Mouse (Mus musculus): ENCODE results near the gene Edn2.

Edn2 gene

DNA sequence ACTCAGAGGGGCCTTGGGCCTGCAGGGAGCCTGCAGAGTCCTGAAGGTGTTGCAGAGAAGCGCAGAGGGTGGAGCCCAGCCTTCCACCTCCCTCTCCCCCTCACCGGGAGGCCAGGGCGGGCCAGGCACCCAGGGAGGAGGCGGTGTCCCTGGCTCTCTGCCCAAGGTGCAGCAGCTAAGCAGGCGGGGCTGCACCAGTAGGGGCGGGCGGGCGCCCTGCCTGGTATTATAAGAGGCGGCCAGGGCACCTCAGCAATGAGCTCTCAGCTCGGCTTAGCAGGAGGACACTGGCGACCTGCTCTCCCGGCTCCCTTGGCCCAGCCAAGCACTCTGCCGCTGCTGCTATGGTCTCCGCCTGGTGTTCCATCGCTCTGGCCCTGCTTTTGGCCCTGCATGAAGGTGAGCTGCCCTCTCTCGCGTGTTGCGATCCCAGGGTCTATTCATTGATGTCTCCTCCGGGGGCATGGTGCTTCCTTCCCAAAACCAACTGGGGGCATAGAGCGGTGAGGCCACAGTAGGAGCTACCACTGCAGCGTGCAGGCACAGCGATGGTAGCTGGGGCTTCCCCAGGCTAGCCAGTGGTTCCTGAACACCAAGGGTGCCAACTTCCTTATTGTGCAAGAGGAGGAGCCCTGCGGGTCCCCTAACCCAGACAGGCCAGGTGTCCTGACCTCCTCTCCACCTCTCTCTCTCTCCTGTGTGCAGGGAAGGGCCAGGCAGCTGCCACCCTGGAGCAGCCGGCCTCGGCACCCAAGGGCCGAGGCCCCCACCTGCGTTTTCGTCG, at the start of gene Edn2:
TSS of gene Edn2 (plus strand) at position 41 of the 784 bp plus-strand sequence.
- peak; percentile 79 to 82 for DNase-seq (ENCODE audit: low spot score in 2 of 2)

- no peak for DNase-seq (ENCODE audit: low spot score in 2 of 2)
Observed at GRCm38 (mm10) chr4:120115516-120115915, 45.5 kb upstream of the Edn2 start.

DNA sequence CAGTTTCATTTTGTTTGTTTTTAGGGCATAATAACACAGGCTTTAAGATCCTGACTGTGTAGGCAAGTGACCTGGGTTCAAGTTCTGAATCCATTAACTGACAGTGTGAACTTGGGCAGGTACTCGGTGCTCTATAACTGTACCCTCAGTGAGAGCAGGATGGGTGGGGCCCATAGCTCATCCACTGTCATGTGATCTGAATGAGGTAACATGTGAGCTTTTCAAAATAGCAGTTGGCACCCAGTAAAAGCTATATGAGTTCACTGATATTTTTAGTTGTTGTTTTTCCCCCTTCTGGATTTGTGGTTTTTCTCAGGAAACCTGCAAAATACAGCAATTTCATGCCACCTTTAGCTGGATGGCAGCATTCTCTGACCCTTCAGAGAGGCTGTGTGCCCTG, 44.7 kb upstream of the Edn2 start:
- no peak for DNase-seq (ENCODE audit: low spot score in 2 of 2)

GRCm38 (mm10) chr4:120120276-120120675, 40.7 kb upstream of the Edn2 start:
- DNase-seq (ENCODE audit: low spot score in 2 of 2) = peak; percentile 47 to 67

DNA sequence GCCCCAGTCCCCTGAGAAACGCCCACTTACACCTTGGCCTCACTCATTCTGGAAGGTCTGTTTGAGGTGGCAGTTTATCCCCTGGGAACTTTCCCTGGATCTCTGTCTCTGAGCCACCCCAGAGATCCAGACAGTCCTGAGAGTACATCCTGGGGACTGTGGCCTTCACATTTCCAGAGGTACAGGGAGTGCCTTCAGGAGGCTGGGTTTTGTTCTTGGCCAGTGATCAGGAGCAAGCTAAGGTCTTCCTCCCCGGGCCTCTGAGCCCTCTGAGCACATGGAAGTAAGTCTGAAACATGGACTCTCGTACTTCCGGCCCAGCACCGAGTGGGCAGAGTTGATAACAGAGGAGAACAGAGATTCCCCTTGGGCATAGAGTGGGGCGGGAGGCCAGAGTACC, 36.4 kb upstream of the Edn2 start:
- DNase-seq (ENCODE audit: low spot score in 2 of 2) = no peak

GRCm38 (mm10) chr4:120126047-120126446, 35.0 kb upstream of the Edn2 start:
- DNase-seq (ENCODE audit: low spot score in 2 of 2) = peak in 1 of 2 experiments; percentile 53

DNA sequence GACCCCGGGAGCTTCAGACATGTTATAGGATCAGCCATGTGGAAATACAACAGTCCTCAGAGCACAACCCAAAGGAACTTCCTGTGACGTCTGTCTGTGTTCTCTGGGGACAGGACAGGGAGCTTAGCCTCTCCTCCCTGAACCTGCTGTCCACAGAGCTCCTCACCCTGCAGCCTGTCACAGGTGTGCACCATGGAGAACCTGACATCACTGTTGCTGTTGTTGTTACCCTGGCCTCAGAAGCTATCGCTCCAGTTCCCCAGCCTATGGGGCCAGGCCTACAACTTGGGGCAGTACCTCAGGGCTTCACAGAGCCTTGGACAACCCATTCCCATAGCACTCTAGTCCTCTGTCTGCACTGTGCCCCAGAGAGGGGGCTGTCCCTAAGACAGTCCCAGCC, 33.7 kb upstream of the Edn2 start:
- DNase-seq (ENCODE audit: low spot score in 2 of 2) = no peak

DNA sequence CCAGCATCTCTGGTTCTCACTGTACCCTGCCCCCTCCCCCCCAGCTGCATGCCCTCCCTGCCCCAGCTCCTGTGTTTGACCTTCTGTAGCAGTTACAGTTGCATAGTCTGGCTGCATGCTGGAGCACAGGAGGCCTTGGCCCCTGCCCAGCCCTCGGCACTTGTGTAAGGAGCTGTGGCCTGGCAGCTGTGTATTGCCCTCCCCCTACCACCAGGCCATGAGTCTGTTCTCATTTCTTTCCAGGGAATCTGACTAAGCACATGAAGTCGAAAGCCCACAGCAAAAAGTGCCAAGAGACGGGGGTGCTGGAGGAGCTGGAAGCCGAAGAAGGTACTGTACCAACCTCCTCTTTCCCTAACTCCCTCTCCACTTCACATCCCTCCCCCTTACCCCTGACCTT, 33.0 kb upstream of the Edn2 start:
- peak in 1 of 2 experiments; percentile 66 for DNase-seq (ENCODE audit: low spot score in 2 of 2)

DNA sequence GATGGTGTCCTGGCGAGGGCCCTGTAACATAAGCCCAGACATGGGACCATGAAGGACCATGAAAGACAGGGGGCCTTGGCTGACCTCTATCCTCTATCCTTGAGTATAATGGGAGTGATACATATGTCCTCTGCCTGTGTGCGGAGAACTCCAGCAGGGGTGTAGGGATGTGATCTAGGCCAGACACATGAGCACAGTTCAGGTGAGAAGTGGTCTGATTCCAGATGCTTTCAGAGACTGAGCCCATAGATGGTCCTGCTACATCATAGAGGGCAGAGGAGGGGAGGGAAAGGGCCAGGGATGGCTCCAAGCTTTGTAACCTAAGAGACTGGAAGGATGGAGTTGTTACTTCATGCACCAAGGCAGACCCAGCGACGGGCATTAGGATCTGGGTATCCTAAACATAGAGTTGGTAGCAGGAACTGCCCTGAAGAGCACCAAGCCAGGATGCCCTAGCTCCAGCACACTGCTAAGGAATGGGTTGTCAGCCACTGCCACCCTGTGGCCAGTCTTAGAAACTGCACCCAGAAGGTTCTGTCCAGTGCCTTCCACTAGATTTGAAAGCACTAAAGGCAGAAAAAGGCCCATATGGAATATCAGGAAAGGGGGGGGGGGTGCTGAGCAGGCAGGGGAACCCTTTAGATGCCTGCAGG, 31.6 kb upstream of the Edn2 start:
- DNase-seq (ENCODE audit: low spot score in 2 of 2) = peak in 1 of 2 experiments; percentile 36

DNA sequence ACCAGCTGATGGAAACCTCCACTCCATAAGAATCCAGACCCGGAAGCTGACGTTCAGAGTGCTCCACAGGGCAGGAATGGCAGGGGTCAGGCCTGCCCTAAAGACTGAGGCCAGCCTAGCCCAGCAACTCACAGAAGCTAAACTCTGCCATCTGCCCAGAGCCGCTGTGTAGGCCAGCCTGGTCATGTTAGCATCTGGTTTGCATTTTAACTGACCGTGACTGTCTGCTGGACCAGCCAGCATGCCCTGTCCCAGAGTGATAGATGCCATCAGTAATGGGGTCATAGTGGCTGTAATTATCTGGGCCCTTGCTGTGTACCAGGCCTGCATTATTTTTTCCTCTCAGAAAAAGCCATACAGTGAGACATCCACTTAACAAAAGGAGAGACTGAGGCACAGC, 30.1 kb upstream of the Edn2 start:
- DNase-seq (ENCODE audit: low spot score in 2 of 2) = no peak

- DNase-seq (ENCODE audit: low spot score in 2 of 2) = peak; percentile 35 to 73
Observed at GRCm38 (mm10) chr4:120131441-120132220, 29.4 kb upstream of the Edn2 start.

GRCm38 (mm10) chr4:120134223-120134622, 26.8 kb upstream of the Edn2 start:
- no peak for DNase-seq (ENCODE audit: low spot score in 2 of 2)

DNA sequence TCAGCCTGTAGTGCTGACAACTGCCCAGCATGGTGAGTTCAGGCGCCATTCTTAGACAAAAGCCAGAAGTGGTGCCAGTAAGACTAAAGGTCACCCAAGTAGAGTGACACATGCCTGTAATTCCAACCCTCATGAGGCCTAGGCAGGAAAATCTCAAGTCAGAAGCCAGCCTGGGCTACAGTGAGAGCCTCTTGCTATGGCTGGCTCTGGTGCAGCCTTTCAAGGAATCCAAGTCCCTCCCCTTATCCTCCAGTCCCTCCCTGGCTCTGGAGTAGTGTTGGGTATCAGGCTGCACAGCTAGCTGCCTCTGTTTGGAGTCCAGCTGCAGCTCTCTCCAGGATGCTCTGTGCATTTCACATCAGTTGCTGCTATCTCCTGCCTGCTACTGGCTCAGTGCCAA, 19.2 kb upstream of the Edn2 start:
- DNase-seq (ENCODE audit: low spot score in 2 of 2) = no peak

- DNase-seq (ENCODE audit: low spot score in 2 of 2) = no peak
Observed at GRCm38 (mm10) chr4:120142905-120143304, 18.1 kb upstream of the Edn2 start.

- peak; percentile 42 to 62 for DNase-seq (ENCODE audit: low spot score in 2 of 2)
Observed at GRCm38 (mm10) chr4:120144343-120144742, 16.7 kb upstream of the Edn2 start.

DNA sequence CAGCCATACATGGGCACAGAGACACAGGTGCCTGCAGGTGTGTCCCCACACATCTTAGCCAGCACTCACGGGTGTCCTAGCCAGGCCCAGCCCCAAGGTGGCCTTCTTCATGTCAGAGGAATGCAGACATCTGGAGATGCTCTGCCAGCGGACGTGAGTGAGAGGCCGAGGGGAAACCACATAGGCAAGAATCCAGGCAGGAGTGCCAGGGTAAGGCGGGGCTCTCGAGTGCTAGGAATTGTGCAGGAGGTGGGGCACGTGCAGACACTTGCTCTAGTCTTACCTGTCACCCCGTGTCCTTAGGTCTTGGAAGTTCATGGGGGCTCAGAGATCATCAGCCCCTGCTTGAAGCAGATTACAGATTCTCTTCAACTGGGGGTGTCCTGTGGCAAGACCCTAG, 15.1 kb upstream of the Edn2 start:
- no peak for DNase-seq (ENCODE audit: low spot score in 2 of 2)

- DNase-seq (ENCODE audit: low spot score in 2 of 2) = peak; percentile 81 to 86
Observed at GRCm38 (mm10) chr4:120148291-120149141, 12.5 kb upstream of the Edn2 start.

GRCm38 (mm10) chr4:120149142-120149524, 11.9 kb upstream of the Edn2 start:
- DNase-seq (ENCODE audit: low spot score in 2 of 2) = no peak

GRCm38 (mm10) chr4:120150345-120150920, 10.6 kb upstream of the Edn2 start:
- no peak for DNase-seq (ENCODE audit: low spot score in 2 of 2)

DNA sequence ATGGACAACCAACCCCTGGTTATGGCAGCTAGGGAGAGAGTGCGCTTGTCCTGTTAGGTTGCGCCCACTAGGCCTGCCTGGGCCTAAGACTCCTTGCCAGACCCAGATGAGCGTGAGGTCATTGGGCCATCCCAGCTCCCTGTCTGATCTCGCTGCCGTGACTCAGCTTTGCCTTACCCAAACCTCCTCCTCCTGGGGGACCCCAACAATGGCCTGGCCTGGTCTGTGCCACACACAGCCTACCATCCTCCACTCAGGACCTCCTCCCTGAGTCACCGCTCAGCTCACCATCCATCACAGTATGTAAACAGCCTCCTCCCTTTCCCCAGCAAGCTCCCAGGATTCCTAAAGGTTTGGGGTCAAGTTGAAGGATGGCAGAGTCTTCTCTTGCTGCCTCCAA, 9.1 kb upstream of the Edn2 start:
- DNase-seq (ENCODE audit: low spot score in 2 of 2) = no peak

DNA sequence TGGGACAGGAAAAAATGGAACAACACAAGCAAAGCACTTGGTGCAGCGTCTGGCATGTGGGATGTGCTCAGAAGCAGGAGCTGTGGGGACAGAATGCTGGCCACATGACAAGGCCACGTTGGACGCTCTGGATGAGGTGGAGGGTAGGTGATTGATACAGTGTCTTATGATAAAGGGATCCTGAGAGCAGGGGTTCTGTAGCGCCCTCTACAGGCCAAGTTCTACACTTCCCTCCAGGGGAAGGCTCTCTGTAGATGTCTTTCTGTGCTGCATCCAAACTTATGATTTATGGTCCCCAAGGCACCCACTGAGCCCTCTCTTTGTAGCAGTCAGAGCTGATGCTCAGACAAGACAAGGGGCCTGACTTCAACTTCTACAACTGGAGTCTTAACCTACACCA, 8.4 kb upstream of the Edn2 start:
- no peak for DNase-seq (ENCODE audit: low spot score in 2 of 2)

All from urinary bladder, postnatal 36 days (tissue).